Mouse (Mus musculus): Measurements from ENCODE around the gene Dnm3. TPM values are rescaled to one million over a fixed set of nuclear protein-coding genes. Genes with fewer than 3 reads are reported as not detected.

Dnm3 gene
- polyA plus RNA-seq, 1 experiment from 2014 or later: 1.6 TPM

DNA sequence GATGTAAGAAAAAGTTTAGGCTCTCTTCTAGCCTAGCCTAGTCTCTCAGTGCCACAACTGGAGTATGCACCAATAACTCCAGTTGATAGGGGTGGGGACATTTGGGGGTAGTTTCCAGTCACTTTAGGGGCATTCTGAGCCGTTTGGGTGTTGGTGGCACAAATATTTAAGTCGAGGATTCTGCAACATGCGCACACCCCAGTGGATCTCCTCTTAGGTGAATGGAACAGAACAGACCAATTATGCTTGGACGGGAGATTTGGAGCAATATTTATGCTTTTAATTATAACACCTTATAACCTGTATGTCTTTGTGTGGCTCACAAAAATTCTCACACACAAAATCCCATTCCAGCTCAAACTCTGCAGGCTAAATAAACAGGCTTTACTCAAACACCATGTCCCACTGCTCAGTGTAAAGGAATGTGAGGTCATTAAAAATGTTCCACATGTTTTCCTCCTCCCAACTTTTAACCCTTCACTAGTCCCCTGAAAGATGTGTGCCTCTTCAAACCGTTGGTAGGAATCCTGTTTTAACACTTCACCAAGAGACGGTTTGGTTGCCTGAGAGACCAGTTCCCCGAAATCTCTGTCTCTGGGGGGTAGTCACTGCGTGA lies 462.5 kb downstream of the Dnm3 start:
- no peaks in the 10 kb centered on the region for H3K36me3 ChIP-seq (ENCODE audit: control insufficient read depth, insufficient read depth, low read length)
- H3K4me1 ChIP-seq (ENCODE audit: control insufficient read depth in 2 of 2, insufficient read depth in 2 of 2, low read length in 2 of 2): peaks cover 15 to 24% of the 10 kb centered on the region in 2 experiments
- WGBS: 58% methylated on average over 8 of the region's 8 CpGs
- H3K27me3 ChIP-seq (ENCODE audit: control insufficient read depth, insufficient read depth, low read length): no peaks in the 10 kb centered on the region
- peak overlapping the region in 1 of 2 experiments; percentile 29; a peak in 2 of 4 replicates for H3K27ac ChIP-seq (replicated peaks in 1 of 2; ENCODE audit: control insufficient read depth in 1 of 2, insufficient read depth in 1 of 2, low read depth in 2 of 2, low read length in 2 of 2)
- no peak overlapping the region for H3K4me3 ChIP-seq (ENCODE audit: control insufficient read depth in 1 of 2, insufficient read depth in 1 of 2, low read depth in 1 of 2, low read length in 2 of 2)
- no peak for ATAC-seq (ENCODE audit: insufficient number of reproducible peaks, insufficient read depth, low FRiP score, low read depth)
- no peak overlapping the region; the same call in 1 of the 2 replicates for H3K9ac ChIP-seq (ENCODE audit: low read length)
- H3K4me2 ChIP-seq (ENCODE audit: low read length): no peak overlapping the region
- H3K9me3 ChIP-seq (ENCODE audit: control insufficient read depth, low read length): no peaks in the 10 kb centered on the region

DNA sequence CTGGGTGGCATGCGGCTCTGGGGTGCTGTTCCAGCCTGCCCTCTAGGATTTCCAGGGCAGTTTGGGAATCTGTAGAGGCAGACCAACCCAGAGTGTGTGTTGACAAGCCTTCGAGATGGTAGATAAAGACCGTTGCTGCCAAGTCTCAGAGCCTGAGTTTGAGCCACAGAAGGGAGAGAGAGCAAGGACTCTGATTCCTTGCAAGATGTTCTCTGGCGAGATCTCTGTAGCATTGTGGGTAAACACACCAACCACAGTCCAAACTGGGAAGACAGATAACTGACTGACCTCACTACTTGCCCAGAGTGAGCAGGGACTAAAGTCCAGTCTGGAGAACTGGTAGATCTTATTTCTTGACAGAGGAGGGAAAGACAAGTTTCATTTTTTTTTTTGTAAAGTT lies 464.3 kb downstream of the Dnm3 start:
- ATAC-seq (ENCODE audit: insufficient number of reproducible peaks, insufficient read depth, low FRiP score, low read depth): no peak
- H3K9ac ChIP-seq (ENCODE audit: low read length): no peak overlapping the region
- no peak overlapping the region for H3K4me2 ChIP-seq (ENCODE audit: low read length)
- H3K36me3 ChIP-seq (ENCODE audit: control insufficient read depth, insufficient read depth, low read length): no peaks in the 10 kb centered on the region
- H3K27me3 ChIP-seq (ENCODE audit: control insufficient read depth, insufficient read depth, low read length): no peaks in the 10 kb centered on the region
- no peaks in the 10 kb centered on the region for H3K9me3 ChIP-seq (ENCODE audit: control insufficient read depth, low read length)
- WGBS: 21% methylated on average over 4 of the region's 4 CpGs
- H3K27ac ChIP-seq (replicated peaks in 1 of 2; ENCODE audit: control insufficient read depth in 1 of 2, insufficient read depth in 1 of 2, low read depth in 2 of 2, low read length in 2 of 2): peak overlapping the region; percentile 25 to 28; a peak in 1 of 4 replicates
- H3K4me1 ChIP-seq (ENCODE audit: control insufficient read depth in 2 of 2, insufficient read depth in 2 of 2, low read length in 2 of 2): peaks cover 23 to 24% of the 10 kb centered on the region in 2 experiments
- no peak overlapping the region for H3K4me3 ChIP-seq (ENCODE audit: control insufficient read depth in 1 of 2, insufficient read depth in 1 of 2, low read depth in 1 of 2, low read length in 2 of 2)

DNA sequence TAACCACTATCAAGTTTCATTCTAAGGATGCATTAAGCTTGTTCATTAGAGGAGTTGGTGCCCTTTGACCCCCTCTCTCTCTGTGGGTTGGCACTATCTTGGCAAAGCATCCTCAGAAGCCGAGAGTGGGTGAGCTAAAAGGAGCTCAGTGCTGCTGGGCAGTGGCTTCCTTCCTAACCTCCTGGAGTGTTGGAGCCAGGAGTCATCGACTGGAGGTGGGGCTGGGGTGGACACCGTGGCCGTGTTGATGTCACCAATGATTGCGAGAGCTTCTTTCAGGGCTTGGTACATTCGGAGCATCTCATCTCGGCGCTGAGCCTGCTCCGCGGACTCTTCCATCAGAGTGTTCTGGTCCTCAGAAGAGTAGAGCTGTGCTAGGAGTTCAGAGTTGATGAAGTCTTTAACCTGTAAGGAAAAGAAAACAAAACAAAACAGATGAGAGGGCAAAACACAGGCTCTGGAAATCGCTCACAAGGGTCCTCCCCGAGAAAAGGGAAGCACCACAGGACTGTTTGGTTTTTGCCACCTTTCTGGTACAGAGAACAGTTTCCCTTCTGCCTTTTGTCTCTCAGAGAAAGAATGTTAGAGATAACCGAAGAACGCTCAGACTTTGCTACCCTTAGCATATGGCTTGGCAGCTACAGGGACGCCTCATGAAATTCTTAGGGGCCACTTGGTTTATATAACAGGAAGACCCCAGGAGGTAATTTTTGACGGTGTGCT lies 466.1 kb downstream of the Dnm3 start:
- no peaks in the 10 kb centered on the region for H3K9me3 ChIP-seq (ENCODE audit: control insufficient read depth, low read length)
- peak overlapping the region in 1 of 2 experiments; percentile 20; a peak in 1 of 4 replicates for H3K27ac ChIP-seq (replicated peaks in 1 of 2; ENCODE audit: control insufficient read depth in 1 of 2, insufficient read depth in 1 of 2, low read depth in 2 of 2, low read length in 2 of 2)
- WGBS: 27% methylated on average over 16 of the region's 16 CpGs
- peaks cover 24 to 30% of the 10 kb centered on the region in 2 experiments for H3K4me1 ChIP-seq (ENCODE audit: control insufficient read depth in 2 of 2, insufficient read depth in 2 of 2, low read length in 2 of 2)
- H3K36me3 ChIP-seq (ENCODE audit: control insufficient read depth, insufficient read depth, low read length): no peaks in the 10 kb centered on the region
- ATAC-seq (ENCODE audit: insufficient number of reproducible peaks, insufficient read depth, low FRiP score, low read depth): 0 out of 2 replicates have a peak, but pooled peaks have one; percentile 13
- H3K9ac ChIP-seq (ENCODE audit: low read length): no peak overlapping the region
- no peak overlapping the region for H3K4me3 ChIP-seq (ENCODE audit: control insufficient read depth in 1 of 2, insufficient read depth in 1 of 2, low read depth in 1 of 2, low read length in 2 of 2)
- H3K4me2 ChIP-seq (ENCODE audit: low read length): peak overlapping the region; percentile 22
- H3K27me3 ChIP-seq (ENCODE audit: control insufficient read depth, insufficient read depth, low read length): no peaks in the 10 kb centered on the region

DNA sequence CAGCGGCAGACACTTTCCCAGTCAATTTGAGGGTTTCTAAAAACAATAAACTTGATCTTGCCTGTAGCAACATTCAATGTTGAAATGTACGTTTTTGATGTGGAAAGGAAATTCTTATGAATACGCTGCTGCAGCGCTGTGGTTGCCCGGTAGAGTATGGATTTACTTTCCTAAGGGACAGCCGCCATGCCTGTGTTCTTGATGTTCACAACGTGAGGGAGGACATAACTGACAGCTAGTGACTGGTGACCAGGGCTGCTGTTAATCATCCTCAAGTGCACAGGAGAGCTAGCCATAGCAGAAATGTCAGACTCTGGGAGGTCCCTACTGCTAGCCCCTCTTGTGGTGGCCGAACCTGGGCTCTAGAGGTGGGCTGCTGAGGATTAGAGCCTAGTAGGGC lies 468.7 kb downstream of the Dnm3 start:
- no peaks in the 10 kb centered on the region for H3K9me3 ChIP-seq (ENCODE audit: control insufficient read depth, low read length)
- WGBS: 49% methylated on average over 8 of the region's 8 CpGs
- peaks cover 33 to 39% of the 10 kb centered on the region in 2 experiments for H3K4me1 ChIP-seq (ENCODE audit: control insufficient read depth in 2 of 2, insufficient read depth in 2 of 2, low read length in 2 of 2)
- H3K36me3 ChIP-seq (ENCODE audit: control insufficient read depth, insufficient read depth, low read length): no peaks in the 10 kb centered on the region
- H3K27ac ChIP-seq (replicated peaks in 1 of 2; ENCODE audit: control insufficient read depth in 1 of 2, insufficient read depth in 1 of 2, low read depth in 2 of 2, low read length in 2 of 2): peak overlapping the region; percentile 45 to 57; a peak in 3 of 4 replicates
- H3K27me3 ChIP-seq (ENCODE audit: control insufficient read depth, insufficient read depth, low read length): no peaks in the 10 kb centered on the region
- no peak overlapping the region for H3K9ac ChIP-seq (ENCODE audit: low read length)
- no peak overlapping the region for H3K4me3 ChIP-seq (ENCODE audit: control insufficient read depth in 1 of 2, insufficient read depth in 1 of 2, low read depth in 1 of 2, low read length in 2 of 2)
- H3K4me2 ChIP-seq (ENCODE audit: low read length): no peak overlapping the region
- ATAC-seq (ENCODE audit: insufficient number of reproducible peaks, insufficient read depth, low FRiP score, low read depth): no peak

DNA sequence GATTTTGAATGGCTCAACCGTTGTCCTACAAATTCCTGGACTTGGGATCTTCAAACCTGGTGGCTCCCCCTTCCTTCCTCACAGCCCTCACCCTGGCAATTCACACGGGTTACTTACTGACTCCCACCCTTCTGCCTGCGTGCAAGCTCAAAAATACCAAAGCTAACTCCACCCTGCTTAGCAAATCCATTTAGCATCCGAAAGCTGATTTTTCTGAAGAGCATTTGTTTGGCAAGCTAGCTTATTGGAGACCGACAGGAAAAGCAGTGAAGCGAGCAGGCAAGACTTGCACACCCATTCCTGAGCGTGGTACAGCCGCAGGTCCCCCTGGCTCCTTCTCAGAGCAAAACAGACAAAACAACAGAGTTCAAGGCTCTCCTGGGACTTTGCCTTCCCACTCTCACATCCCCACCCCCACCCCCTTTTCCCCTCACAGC lies 469.2 kb downstream of the Dnm3 start:
- Histone ChIP-seq H3K9ac (ENCODE audit: low read length) (no peak overlapping the region), H3K27me3 (ENCODE audit: control insufficient read depth, insufficient read depth, low read length) (no peaks in the 10 kb centered on the region), H3K4me2 (ENCODE audit: low read length) (no peak overlapping the region), H3K4me1 (ENCODE audit: control insufficient read depth in 2 of 2, insufficient read depth in 2 of 2, low read length in 2 of 2) (peaks cover 37 to 42% of the 10 kb centered on the region in 2 experiments), H3K9me3 (ENCODE audit: control insufficient read depth, low read length) (no peaks in the 10 kb centered on the region), H3K27ac (replicated peaks in 1 of 2; ENCODE audit: control insufficient read depth in 1 of 2, insufficient read depth in 1 of 2, low read depth in 2 of 2, low read length in 2 of 2) (peak overlapping the region; percentile 15 to 57), H3K4me3 (ENCODE audit: control insufficient read depth in 1 of 2, insufficient read depth in 1 of 2, low read depth in 1 of 2, low read length in 2 of 2) (no peak overlapping the region), H3K36me3 (ENCODE audit: control insufficient read depth, insufficient read depth, low read length) (no peaks in the 10 kb centered on the region)
- no peak for ATAC-seq (ENCODE audit: insufficient number of reproducible peaks, insufficient read depth, low FRiP score, low read depth)
- 37% methylated on average over 8 of the region's 8 CpGs for WGBS

DNA sequence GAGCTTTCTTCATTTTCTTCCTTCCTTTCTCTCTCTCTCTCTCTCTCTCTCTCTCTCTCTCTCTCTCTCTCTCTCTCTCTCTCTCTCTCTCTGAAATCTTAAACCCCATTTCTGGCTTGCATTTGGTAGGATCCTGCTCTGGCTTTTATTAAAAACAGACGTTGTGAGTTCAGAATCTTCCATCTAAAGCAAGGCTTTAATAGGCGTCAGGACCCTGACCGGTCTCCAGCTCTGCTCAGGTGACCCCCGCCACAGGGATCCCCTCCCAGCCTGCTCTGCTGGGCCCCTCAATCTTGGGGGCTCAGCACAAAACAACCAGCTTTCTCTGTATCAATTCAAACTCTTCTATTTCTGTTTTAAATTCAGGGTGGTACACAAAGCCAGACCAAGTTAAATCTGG lies 469.6 kb downstream of the Dnm3 start:
- Histone ChIP-seq H3K27me3 (ENCODE audit: control insufficient read depth, insufficient read depth, low read length) (no peaks in the 10 kb centered on the region), H3K9me3 (ENCODE audit: control insufficient read depth, low read length) (no peaks in the 10 kb centered on the region), H3K4me2 (ENCODE audit: low read length) (no peak overlapping the region), H3K4me3 (ENCODE audit: control insufficient read depth in 1 of 2, insufficient read depth in 1 of 2, low read depth in 1 of 2, low read length in 2 of 2) (no peak overlapping the region), H3K36me3 (ENCODE audit: control insufficient read depth, insufficient read depth, low read length) (no peaks in the 10 kb centered on the region), H3K27ac (replicated peaks in 1 of 2; ENCODE audit: control insufficient read depth in 1 of 2, insufficient read depth in 1 of 2, low read depth in 2 of 2, low read length in 2 of 2) (peak overlapping the region; percentile 15 to 57; a peak in 3 of 4 replicates), H3K4me1 (ENCODE audit: control insufficient read depth in 2 of 2, insufficient read depth in 2 of 2, low read length in 2 of 2) (peaks cover 34 to 38% of the 10 kb centered on the region in 2 experiments), H3K9ac (ENCODE audit: low read length) (no peak overlapping the region)
- ATAC-seq (ENCODE audit: insufficient number of reproducible peaks, insufficient read depth, low FRiP score, low read depth): no peak
- WGBS: 71% methylated on average over 4 of the region's 4 CpGs

DNA sequence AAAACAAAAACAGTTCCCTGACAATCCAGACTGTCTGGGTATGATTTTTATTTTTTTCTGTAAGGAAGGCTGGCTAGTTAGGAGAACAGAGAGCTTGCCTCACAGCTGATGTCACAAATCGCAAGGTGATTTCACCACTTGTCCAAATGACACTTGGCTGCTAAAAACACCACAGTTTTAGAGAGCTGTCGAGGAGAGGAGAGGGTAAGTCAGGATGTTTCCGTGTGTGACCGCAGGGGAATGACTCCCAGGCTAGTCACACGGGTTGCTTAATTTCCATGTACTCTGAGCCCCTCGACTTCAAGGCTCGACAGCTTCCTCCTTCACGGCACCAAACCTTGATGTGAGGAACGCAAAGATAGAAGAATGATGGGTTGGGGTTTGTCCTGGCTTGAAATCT lies 471.7 kb downstream of the Dnm3 start:
- Histone ChIP-seq H3K9ac (ENCODE audit: low read length) (no peak overlapping the region), H3K4me1 (ENCODE audit: control insufficient read depth in 2 of 2, insufficient read depth in 2 of 2, low read length in 2 of 2) (peaks cover 27 to 29% of the 10 kb centered on the region in 2 experiments), H3K36me3 (ENCODE audit: control insufficient read depth, insufficient read depth, low read length) (no peaks in the 10 kb centered on the region), H3K9me3 (ENCODE audit: control insufficient read depth, low read length) (no peaks in the 10 kb centered on the region), H3K4me2 (ENCODE audit: low read length) (no peak overlapping the region), H3K27me3 (ENCODE audit: control insufficient read depth, insufficient read depth, low read length) (no peaks in the 10 kb centered on the region), H3K27ac (replicated peaks in 1 of 2; ENCODE audit: control insufficient read depth in 1 of 2, insufficient read depth in 1 of 2, low read depth in 2 of 2, low read length in 2 of 2) (peak overlapping the region; percentile 22 to 26; a peak in 1 of 4 replicates), H3K4me3 (ENCODE audit: control insufficient read depth in 1 of 2, insufficient read depth in 1 of 2, low read depth in 1 of 2, low read length in 2 of 2) (no peak overlapping the region)
- WGBS: 60% methylated on average over 9 of the region's 9 CpGs
- ATAC-seq (ENCODE audit: insufficient number of reproducible peaks, insufficient read depth, low FRiP score, low read depth): no peak
